Mouse (Mus musculus) cerebellum, adult 2 months (tissue): ENCODE measurements around the gene Nabp1. TPM values are rescaled to one million over a fixed set of nuclear protein-coding genes. Genes with fewer than 3 reads are reported as not detected.

Experiments used
- DNase-seq, 2 experiments: peaks; one replicate each; pipeline ENCODE4 v3.0.0; 2021
- H3K27ac ChIP-seq: fragments of 200-500 bp; 2 replicates; pipeline ENCODE4 v1.5.1; 2012; ENCODE audit warnings: low read length, control low read depth, inconsistent platforms; ENCODE audit not compliant: insufficient read depth
- H3K27me3 ChIP-seq: fragments of 200-500 bp; 2 replicates; pipeline ENCODE4 v1.6.1; 2012; ENCODE audit warnings: inconsistent platforms, mild to moderate bottlenecking, low read length, moderate library complexity; ENCODE audit not compliant: control insufficient read depth, insufficient read depth
- H3K4me1 ChIP-seq: fragments of 200-500 bp; 2 replicates; pipeline ENCODE4 v1.6.1; 2011; ENCODE audit warnings: low read length; ENCODE audit not compliant: control insufficient read depth, insufficient read depth
- H3K4me3 ChIP-seq: fragments of 200-500 bp; replicated peaks from 2 replicates; pipeline ENCODE3; 2011; ENCODE audit warnings: mild to moderate bottlenecking, low read depth, low read length, control low read depth; ENCODE audit not compliant: insufficient read depth
- CTCF ChIP-seq: fragments of 200-500 bp; IDR thresholded peaks from 2 replicates; pipeline ENCODE4 v1.5.1; 2011; ENCODE audit warnings: low read depth, mild to moderate bottlenecking, control low read depth, low read length, moderate library complexity, borderline replicate concordance; ENCODE audit not compliant: insufficient read depth
- POLR2A ChIP-seq: fragments of 200-500 bp; IDR thresholded peaks from 2 replicates; pipeline ENCODE4 v1.6.1; 2011; ENCODE audit warnings: low read length, control low read depth, borderline replicate concordance; ENCODE audit not compliant: insufficient read depth
- WGBS: fragments of 180-500 bp; shearing (Covaris S2); methylation state at CpG from one replicate; pipeline ENCODE4 v1.1.7; 2018; 5-methylcytosine and 5-hydroxymethylcytosine counted together
- polyA plus RNA-seq: library from polyadenylated mRNA; depleted of rRNA; stranded (reverse); fragments of >200 nt; gene quantifications from 2 replicates; pipeline ENCODE4 v1.2.3, GENCODE M21; 2012; rRNA removed

Nabp1 gene
- polyA plus RNA-seq: 8.2 and 9.6 TPM in 2 replicates

GRCm38 (mm10) chr1:51478262-51479026, at the start of gene Nabp1:
TSS of gene Nabp1 (minus strand) at chr1:51478425.
- DNase-seq: peak; percentile 99
- Histone ChIP-seq H3K4me3 (peak within 1 kb of the TSS; percentile 95), H3K27ac (peak within 1 kb of the TSS; percentile 75), H3K27me3 (no peaks in the 10 kb centered on the region), H3K4me1 (no peaks in the 10 kb centered on the region)
- WGBS: under 1% methylated on average over 51 of the region's 51 CpGs
- TF ChIP-seq POLR2A: peak; percentile 100
- no peak for TF ChIP-seq CTCF

GRCm38 (mm10) chr1:51525563-51526265, 47.5 kb upstream of the Nabp1 start:
- Histone ChIP-seq H3K27me3 (no peaks in the 10 kb centered on the region), H3K4me3 (no peak overlapping the region), H3K4me1 (peaks cover 15% of the 10 kb centered on the region), H3K27ac (no peak overlapping the region)
- peak in 1 of 2 experiments; percentile 59 for DNase-seq
- WGBS: 56% methylated on average over 1 of the region's 1 CpGs
- TF ChIP-seq CTCF: no peak
- no peak for TF ChIP-seq POLR2A

- H3K4me1 ChIP-seq: peaks cover 2% of the 10 kb centered on the region; the same call in 1 of the 2 replicates
- 30% methylated on average over 8 of the region's 8 CpGs for WGBS
- TF ChIP-seq CTCF (no peak), POLR2A (no peak)
- peak in 1 of 2 experiments; percentile 45 for DNase-seq
- H3K27me3 ChIP-seq: no peaks in the 10 kb centered on the region
- no peak overlapping the region for H3K27ac ChIP-seq
- no peak overlapping the region for H3K4me3 ChIP-seq
Measured at GRCm38 (mm10) chr1:51521651-51522050, 43.4 kb upstream of the Nabp1 start.

DNA sequence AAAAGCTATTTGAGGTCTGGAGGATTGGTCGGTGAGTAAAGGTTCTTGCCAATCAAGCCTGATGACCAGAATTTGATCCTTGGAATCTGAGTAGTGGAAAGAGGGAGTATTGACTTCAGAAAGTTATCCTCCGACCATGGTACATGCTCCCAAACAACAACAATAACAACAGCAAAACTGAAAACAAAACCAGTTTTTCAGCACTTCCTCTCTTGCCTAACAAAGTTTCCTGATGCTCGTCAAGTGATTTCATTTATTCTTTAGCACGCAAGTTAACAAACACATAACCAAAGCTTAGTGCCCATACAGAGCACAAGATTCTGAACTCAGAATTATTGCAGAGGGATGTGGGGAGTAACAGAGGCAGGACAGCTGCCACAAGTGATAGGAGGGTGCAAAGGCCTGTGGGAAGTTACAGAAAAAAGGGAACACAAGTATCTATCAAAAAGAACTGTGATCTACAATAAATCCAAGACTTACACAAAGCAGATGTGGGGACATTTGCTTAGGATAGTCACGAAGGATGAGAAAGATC, 42.1 kb upstream of the Nabp1 start:
- H3K27ac ChIP-seq: no peak overlapping the region
- 92% methylated on average over 5 of the region's 5 CpGs for WGBS
- H3K27me3 ChIP-seq: no peaks in the 10 kb centered on the region
- H3K4me3 ChIP-seq: no peak overlapping the region
- no peak for DNase-seq
- TF ChIP-seq CTCF: no peak
- no peak for TF ChIP-seq POLR2A
- peaks cover 4% of the 10 kb centered on the region; the same call in 1 of the 2 replicates for H3K4me1 ChIP-seq

GRCm38 (mm10) chr1:51519112-51519511, 40.9 kb upstream of the Nabp1 start:
- DNase-seq: no peak
- 93% methylated on average over 3 of the region's 3 CpGs for WGBS
- TF ChIP-seq CTCF: no peak

DNA sequence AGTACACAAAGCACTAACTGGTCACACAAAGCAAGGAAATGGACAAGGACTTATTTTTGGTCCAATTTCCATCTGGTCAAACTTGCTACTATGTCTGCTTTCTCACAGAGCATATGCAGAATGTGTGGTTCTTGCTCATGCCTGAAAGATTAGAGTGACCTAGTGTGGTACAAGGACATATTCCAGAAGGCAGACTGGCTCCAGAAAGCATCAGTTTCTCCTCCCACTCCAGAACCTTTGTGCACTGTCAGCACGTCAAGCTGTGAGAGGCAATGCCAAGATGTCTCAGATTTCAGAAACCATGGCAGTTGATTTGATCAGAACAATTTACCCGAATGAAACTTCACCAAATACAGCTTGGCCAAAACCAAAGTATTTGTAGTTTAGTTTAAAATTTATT, 37.4 kb upstream of the Nabp1 start:
- Histone ChIP-seq H3K4me3 (no peak overlapping the region), H3K27ac (no peak overlapping the region), H3K4me1 (peaks cover 15% of the 10 kb centered on the region; the same call in 1 of the 2 replicates), H3K27me3 (no peaks in the 10 kb centered on the region)
- WGBS: 57% methylated on average over 2 of the region's 2 CpGs
- DNase-seq: no peak
- TF ChIP-seq CTCF (no peak), POLR2A (no peak)

More at GRCm38 (mm10) chr1:51519112-51519511, 40.9 kb upstream of the Nabp1 start:
- H3K27me3 ChIP-seq: no peaks in the 10 kb centered on the region
- H3K4me1 ChIP-seq: peaks cover 13% of the 10 kb centered on the region; the same call in 1 of the 2 replicates
- H3K27ac ChIP-seq: no peak overlapping the region
- H3K4me3 ChIP-seq: no peak overlapping the region

DNA sequence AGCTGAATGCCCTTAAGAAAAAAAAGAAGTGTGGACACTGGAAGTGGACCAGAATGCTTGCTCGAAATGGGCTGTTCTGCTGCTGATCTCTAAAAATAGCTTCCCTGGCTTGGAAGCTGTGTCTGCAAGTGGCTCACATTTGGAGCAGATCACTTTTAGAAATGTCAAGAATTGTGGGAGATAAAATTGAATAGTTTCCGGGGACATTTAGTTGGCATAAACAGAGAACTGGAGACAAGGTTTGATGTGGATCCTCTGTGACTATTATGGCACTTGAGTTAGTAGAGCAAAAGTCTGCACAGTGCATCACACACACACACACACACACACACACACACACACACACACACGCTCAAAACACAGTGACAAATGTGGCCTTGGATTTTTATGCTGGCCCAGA, 36.8 kb upstream of the Nabp1 start:
- DNase-seq: peak in 1 of 2 experiments; percentile 32
- no peak overlapping the region for H3K4me3 ChIP-seq
- TF ChIP-seq CTCF: no peak
- no peak for TF ChIP-seq POLR2A
- peaks cover 15% of the 10 kb centered on the region; the same call in 1 of the 2 replicates for H3K4me1 ChIP-seq
- WGBS: 15% methylated on average over 3 of the region's 3 CpGs
- no peak overlapping the region for H3K27ac ChIP-seq
- no peaks in the 10 kb centered on the region for H3K27me3 ChIP-seq
